Mouse (Mus musculus): Measurements from ENCODE around the gene Fam219a.

Fam219a gene

DNA sequence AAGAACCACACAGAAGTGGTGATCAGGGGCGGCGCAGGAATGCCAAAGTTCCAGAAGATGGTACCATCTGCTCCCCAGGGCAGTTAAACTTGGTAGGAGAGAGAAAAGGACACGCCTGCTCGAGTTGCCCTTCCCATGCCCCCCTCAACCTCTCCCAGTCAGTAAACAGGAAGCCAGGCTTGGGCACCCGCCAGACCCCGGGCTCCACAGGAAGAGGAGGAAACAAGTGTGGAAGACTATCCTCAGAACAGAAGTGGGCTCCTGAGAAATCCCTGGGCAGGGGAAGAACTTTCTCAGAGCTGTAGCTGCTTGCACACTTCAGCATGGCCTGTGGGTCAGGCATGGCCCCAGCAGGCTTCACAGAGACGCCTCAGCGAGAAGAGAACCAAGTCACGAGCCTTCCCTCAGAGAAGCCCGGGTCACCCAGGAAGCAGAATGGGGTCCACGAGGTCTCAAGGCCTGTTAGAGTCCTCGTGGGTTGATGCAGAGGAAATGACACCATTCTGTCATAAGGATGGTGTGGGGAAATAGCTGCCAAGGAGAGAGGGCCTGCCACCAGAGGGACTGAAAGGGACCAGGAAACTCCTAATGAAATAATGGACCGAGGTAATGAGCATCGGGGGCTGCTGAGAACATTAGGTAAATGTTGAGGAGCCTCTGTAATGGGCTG, 14.2 kb downstream of the Fam219a start:
- DNase-seq (ENCODE audit: low spot score in 2 of 2) = no peak

DNA sequence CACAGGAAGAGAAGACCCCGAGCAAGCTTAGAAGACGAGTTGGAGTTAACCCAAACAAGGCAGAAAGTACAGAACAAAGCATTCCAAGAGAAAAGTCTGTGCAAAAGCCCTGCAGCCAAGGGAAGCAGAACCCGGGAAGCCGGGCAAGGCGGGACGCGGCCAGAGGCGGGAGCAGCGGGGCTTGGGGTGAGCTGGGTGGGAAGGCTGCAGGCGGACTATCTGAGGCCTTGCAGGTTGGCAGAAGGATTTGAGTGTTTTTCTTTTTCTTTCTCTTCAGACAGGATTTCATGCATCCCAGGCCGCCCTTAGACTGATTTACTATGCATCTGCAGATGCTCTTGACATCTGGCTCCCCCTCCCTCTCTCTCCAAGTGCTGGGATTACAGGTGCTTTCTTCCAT, 16.2 kb downstream of the Fam219a start:
- no peak for DNase-seq (ENCODE audit: low spot score in 2 of 2)

- peak; percentile 49 to 68 for DNase-seq (ENCODE audit: low spot score in 2 of 2)
Observed at GRCm38 (mm10) chr4:41552529-41552928, 16.8 kb downstream of the Fam219a start.

- no peak for DNase-seq (ENCODE audit: low spot score in 2 of 2)
Observed at GRCm38 (mm10) chr4:41547086-41547485, 22.3 kb downstream of the Fam219a start.

- DNase-seq (ENCODE audit: low spot score in 2 of 2) = no peak
Observed at GRCm38 (mm10) chr4:41545985-41546384, 23.4 kb downstream of the Fam219a start.

DNA sequence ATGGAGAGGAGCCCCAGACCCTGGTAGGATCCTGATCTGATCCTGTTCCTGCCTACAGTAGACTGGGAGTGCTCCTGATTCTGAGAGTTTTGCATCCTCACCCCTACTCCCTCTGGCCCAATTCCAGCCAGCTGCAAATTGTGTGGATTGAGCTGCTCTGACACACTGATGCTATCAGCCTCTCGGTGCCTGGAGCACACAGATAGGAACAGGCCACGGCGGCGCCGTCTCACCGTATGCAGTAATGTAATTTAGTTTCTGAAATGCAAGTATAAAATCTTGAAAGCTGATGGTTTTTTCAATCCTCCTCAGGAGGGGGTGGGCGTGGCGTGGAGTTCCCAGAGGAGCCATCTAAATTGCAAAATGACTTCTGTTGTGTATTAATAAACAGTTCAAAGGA, 27.2 kb downstream of the Fam219a start:
- no peak for DNase-seq (ENCODE audit: low spot score in 2 of 2)

DNA sequence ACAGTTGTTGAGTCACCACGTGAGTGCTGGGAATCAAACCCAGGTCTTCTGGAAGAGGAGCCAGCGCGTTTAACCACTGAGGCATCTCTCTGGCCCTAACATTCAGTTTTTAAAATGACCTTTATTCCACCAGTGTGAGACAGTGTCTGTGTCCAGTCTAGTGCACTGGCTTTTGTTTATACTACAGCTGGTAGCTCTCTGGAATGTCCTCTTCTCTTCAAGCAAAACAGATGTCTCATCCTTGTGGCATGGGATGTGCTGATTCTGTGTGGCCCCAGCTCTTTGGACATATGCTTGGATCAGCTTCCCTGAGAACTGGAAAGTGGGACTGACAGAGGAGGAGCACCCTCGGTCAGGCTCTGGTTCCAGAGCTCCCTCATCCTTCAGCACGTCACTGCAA, 34.5 kb downstream of the Fam219a start:
- DNase-seq (ENCODE audit: low spot score in 2 of 2) = no peak

DNA sequence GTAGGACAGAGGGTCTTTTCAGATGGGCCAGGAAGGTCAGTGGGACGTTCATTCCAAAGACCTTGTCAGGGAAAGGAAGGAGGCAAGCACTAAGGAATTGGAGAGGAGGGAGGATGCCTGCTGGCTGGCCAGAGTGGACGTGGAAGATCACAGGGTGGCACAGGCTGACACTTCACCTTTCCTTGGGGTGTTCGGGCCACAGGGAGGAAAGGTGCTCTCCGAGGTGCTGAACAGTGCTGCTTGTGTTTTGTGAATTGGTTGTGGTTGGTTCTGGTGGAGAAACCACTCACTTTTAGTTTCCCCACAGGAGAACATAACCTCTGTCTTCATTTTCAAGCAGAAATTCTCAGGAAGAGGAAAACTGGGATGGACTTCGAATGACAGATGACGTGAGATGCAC, 36.9 kb downstream of the Fam219a start:
- DNase-seq (ENCODE audit: low spot score in 2 of 2) = no peak

DNA sequence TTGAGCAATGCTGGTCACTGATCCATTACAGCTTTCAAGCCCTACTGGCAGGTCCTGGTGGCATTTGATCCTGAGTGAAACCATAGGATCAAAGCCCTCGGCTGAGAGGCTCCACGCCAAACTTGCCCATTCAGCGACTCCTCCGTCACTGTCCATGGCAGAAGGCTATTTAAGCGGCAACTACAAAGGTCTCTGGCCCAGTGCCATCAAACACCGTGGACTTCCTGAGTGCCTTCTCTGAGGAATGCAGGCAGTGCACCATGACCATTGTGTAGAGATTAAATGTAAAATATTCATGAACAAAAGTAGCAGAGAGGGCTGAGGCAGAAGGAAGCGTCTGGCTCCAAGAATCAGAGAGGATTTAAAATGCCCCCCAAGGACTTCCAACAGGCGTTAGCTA, 41.3 kb downstream of the Fam219a start:
- DNase-seq (ENCODE audit: low spot score in 2 of 2) = no peak

GRCm38 (mm10) chr4:41527076-41527475, 42.3 kb downstream of the Fam219a start:
- DNase-seq (ENCODE audit: low spot score in 2 of 2) = no peak

GRCm38 (mm10) chr4:41526553-41526952, 42.8 kb downstream of the Fam219a start:
- no peak for DNase-seq (ENCODE audit: low spot score in 2 of 2)

DNA sequence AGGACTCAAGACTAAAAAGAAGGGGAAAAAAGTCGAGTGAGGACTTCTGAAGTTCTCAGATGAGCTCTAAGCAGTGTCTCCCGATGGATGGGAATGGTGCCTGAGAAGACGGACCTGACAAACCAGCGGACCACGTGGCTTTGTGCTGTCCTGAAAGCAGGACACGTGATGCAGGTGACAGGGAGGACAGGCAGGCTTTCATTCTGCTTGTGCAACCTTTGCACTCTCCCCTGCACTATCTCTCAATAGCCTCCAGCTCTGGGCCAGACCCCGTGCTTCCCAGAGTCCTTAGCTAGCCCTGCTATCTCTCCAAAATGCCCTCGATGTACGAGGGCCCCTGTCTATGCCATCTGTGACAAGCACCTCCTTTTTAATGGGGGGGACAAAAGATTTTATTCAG, 44.5 kb downstream of the Fam219a start:
- DNase-seq (ENCODE audit: low spot score in 2 of 2) = no peak

DNA sequence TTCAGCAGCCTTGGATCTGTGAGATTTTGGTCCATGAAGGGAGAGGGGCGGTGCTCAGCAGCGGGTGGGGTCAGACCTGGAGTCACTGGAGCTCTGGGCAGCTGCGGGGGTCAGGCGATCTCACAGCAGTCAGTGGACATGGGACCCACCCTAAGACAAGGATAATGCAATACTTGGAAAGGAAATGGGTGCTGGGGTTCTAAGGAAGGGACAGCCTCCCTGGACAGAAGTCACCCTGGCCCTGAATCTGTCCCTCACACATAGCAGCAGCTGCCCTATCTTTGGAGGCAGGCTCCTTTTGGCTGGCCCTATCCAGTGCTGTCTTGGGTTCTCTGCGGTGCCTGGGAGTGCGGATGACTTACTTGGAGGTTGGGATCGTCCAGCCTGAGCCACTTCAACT, 45.5 kb downstream of the Fam219a start:
- no peak for DNase-seq (ENCODE audit: low spot score in 2 of 2)

GRCm38 (mm10) chr4:41522788-41523187, 46.5 kb downstream of the Fam219a start:
- DNase-seq (ENCODE audit: low spot score in 2 of 2) = no peak

- no peak for DNase-seq (ENCODE audit: low spot score in 2 of 2)
Observed at GRCm38 (mm10) chr4:41522136-41522535, 47.2 kb downstream of the Fam219a start.

GRCm38 (mm10) chr4:41520641-41521040, 48.7 kb downstream of the Fam219a start:
- DNase-seq (ENCODE audit: low spot score in 2 of 2) = no peak

- no peak for DNase-seq (ENCODE audit: low spot score in 2 of 2)
Observed at GRCm38 (mm10) chr4:41519195-41519594, 50.1 kb downstream of the Fam219a start.

DNA sequence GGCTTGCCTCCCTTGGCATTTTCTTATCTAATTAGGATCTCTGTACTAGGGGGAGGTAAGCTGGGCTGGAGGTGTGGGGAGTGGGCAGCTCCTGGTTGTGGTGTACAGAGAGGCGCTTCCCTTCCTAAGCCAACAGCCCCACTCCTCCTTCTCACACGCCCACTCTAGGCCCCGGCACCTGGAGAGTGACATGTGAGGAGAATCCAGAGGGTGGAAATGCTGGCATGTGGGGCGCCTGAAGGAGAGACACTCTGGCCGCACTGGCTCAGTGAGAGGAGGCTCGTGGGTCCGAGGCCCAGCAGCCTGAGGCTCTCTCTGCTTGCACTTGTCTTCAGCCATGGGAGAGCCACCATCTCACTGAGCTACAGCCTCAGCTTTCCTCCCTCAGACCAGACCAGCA, 51.0 kb downstream of the Fam219a start:
- no peak for DNase-seq (ENCODE audit: low spot score in 2 of 2)

- DNase-seq (ENCODE audit: low spot score in 2 of 2) = no peak
Observed at GRCm38 (mm10) chr4:41517233-41517632, 52.1 kb downstream of the Fam219a start, which contains the start of gene 1110017D15Rik. TSS of gene 1110017D15Rik (minus strand) at chr4:41517333.

DNA sequence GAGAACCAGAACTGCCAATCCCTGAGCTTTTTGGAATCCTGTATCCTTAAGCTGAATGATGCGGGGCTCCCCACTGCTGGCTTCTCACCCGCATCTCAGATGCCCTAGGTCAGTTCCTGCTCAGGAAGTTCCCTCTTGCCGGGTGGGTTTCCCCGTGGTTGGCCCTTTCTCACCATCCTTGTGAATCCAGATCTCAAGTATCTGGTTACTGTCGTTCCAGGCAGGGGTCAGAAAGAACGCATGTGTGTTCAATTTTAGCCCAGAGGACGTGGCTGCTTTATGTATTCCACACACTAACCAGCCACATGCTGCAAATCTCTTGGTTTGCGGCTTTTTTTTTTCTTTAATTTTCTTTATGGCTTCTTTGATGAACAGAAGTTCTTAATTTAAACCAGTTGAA, 55.6 kb downstream of the Fam219a start:
- no peak for DNase-seq (ENCODE audit: low spot score in 2 of 2)

- DNase-seq (ENCODE audit: low spot score in 2 of 2) = no peak
Observed at GRCm38 (mm10) chr4:41513309-41513708, 56.0 kb downstream of the Fam219a start.

DNA sequence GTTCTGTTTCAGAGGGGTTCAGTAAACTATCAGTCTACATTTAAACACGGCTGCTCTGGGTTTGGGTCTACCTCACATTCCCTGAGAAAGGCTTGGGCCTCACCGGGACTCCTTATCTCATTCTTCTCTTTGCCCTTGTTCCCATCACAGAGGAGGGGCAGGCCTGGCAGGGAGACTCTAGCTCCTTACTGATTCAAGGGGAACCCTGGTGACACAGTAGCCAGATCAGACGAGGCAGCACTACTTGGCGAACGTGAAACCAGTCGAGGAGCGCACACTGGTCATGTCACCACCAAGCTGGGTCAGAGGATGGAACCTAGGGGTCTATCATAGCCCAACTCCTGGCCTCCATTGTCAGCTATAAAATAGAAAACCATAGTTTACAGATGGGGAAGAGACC, 61.3 kb downstream of the Fam219a start:
- DNase-seq (ENCODE audit: low spot score in 2 of 2) = no peak

DNA sequence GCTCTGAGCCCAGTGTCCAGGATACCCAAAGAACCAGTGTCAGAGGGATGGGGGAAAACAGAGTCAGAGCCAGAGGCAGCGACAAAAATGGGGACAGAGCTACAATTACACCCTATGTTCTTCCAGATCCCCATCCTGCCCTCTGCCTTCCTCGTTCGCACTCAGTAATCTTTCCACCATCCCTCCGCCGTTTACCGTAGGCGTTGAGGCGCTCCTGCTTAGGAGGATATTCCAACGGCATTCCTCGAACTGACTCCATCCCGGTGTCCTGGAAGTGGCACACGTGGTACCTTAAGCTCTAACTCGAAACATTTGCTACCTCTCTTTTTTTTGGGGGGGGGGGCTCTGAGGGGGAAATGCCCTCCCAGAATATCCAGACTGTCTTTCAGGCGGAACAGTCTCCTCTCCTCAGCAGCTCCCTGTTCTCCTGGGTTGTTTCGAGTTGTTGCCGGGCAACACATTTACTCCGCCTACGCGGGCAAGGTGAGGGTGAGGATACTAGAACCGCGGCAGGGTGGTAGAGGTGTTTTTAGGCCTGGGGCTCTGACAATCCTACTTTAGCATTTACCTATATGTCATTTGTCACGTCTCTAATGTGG, 61.9 kb downstream of the Fam219a start:
- no peak for DNase-seq (ENCODE audit: low spot score in 2 of 2)

- DNase-seq (ENCODE audit: low spot score in 2 of 2) = peak; percentile 79 to 84
Observed at GRCm38 (mm10) chr4:41506906-41507305, 62.4 kb downstream of the Fam219a start.

Measured in frontal cortex, postnatal 10 days (tissue).